Mouse (Mus musculus) skeletal muscle tissue, adult 2 months (tissue): ENCODE measurements around the gene Nosip.
"Not testable (repeated sequence)": the region's sequence is repeated elsewhere in the genome, so short reads cannot be mapped to it uniquely, and the experiment has no call there.

Source experiments
- DNase-seq: peaks from one replicate; pipeline ENCODE4 v3.0.0-alpha.2; 2012; ENCODE audit warnings: low read depth, low spot score

Gene Nosip

DNA sequence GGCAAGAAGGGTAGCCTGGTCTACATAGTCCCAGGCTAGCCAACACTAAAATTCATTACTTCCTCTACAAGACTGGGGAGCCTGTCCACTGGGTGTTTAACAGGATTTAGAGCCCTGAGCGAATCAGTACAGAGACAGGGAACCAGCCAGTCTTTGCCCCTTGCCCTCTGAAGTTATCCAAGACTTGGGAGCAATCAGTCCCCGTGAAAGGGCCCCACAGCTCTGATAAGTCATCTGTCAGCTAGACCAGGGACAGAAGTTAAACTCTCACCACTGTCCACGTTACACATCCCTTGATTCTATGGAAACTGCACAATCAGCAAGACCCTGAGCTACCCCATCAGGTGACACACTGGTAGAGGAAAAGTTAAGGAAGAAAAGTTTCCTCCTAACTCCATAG, 50.3 kb downstream of the Nosip start:
- no peak for DNase-seq

DNA sequence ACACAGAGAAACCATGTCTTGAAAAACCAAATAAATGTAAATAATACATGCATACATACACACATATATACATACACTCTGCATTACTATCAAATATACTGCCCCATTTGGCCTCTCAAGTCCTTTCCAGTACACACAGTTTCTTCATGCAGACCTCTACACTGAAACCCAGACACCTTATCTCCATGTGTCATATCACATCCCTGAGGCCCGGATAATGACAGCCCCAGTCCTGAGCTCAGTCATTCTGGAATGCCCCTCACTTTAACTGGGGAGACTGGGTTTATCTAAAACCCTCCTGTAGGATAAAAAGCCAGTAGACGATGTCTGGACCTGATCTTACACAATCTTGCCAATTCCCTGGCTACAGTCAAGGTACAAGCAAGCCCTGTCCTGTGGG, 51.2 kb downstream of the Nosip start:
- DNase-seq = no peak

GRCm38 (mm10) chr7:45117566-45117965, 55.3 kb downstream of the Nosip start:
- DNase-seq = no peak

DNA sequence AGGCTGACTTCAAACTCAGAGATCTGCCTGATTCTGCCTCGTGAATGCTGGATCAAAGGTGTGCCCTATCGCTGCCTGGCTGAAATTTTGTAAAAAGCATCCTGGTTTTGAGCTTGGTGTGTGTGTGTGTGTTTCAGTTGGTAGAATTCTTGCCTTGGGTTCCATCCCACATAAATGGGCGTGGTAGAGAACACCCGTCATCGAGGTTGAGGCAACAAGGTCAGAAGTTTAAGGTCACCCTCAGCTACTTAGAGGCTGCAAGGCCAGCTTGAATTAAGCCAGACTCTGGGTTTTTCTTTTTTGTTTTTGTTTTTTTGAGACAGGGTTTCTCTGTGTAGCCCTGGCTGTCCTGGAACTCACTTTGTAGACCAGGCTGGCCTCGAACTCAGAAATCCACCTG, 56.1 kb downstream of the Nosip start:
- DNase-seq = no peak

DNA sequence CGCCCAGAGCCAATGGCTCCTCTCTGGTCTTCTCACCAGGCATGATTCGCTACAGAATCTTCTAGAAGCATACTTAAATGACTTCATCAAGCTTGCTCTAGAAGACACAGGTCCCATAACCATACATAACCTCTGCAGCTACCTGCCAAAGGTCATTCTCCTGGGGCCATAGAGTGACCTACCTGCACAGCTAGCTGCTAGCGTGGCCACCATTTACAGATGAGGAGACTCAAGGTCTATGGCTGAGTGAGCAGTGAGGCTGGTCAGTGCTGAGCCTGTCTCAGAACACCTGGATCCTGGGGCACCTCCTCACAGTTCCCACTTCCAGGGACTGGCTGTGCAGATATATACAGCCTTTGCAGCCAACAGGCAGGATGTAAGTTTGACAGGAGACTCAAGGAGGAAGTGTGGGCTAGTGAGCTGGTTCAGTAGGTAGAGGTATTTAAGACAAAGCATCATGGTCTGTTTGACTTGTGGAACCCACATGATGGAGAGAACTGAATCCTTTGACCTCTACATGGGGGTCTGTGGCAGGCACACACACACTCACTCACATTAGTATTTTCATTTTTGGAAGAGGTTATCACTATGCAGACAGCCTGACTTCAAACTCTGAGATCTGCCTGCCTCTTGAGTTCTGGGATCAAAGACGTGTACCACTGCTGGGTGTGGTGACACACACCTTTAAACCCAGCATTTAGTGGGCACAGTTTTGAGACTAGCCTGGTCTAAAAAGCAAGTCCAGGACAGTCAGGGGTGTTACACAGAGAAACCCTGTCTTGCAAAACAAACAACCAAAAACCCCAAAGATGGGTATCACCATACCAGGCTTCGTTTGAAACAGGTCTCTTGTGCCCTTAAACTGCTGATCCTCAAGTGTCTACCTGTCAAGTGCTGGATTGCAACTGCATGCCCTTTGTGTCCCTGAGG, 57.8 kb downstream of the Nosip start:
- DNase-seq = no peak

DNA sequence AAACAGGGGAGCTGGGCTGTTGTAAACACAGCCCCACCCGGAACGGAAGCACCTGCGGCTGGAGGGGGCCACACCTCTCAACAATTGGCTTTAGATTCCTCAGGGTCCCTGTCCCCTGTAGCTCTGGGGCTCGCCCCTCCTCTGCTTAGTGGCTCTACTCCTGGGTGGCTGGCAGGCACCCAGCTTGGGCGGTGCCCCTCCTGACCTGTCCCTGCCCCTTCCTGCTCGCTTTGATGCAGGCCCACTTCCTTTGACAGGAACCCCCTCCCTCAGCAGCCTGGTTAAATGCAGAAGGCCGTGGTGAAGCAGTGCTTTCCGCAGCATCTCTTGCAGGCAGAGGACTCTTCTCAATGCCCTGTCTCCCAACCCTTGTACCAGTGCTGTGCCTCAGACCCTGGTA, 59.2 kb downstream of the Nosip start:
- peak; percentile 77 for DNase-seq

DNA sequence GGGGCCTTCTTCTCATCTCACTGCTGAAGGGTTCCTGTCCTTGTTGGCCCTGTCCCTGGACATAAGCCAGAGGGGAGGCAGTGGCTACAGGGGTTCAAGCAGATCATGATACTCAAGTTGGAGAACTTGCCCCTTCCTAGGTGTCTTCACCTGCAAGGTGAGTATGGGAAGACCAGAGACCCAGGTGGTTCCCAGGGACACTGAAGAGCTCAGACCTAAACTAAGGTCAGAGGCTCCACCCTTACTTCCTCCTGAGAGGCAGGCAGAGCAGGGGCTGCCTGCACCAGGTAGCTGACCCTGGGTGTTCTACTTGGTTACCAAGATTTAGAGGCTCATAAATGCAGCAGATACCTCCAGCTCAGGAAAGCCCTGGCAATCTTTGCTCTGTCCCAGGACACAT, 59.7 kb downstream of the Nosip start:
- no peak for DNase-seq

DNA sequence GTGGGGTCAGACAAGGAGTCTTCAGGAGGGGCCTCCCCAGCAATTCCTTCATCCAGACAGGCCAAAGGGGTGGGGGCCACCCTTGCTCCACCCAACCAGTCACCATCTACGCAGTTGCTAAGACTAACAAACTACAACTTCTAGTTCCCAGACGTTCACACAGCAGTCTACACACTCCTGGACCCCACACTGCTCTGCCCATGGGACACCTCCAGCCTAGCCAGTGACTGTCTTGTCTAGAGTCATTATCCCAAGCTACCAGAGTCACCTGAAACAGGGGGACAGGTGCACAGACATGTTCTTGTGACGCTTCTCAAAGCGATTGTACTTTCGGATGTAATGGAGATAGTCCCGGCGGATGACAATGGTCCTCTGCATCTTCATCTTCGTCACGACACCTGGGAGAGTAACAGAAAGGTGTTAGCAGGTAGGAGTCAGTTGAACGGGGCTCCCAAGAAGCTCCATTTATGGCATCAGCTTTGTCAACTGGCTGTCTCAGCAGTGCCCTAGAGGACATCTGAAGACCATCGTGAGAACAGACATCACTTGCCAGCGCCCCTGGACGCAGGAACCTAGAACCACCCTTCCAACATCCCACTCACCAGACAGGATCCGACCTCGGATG, 60.4 kb downstream of the Nosip start:
- no peak for DNase-seq

DNA sequence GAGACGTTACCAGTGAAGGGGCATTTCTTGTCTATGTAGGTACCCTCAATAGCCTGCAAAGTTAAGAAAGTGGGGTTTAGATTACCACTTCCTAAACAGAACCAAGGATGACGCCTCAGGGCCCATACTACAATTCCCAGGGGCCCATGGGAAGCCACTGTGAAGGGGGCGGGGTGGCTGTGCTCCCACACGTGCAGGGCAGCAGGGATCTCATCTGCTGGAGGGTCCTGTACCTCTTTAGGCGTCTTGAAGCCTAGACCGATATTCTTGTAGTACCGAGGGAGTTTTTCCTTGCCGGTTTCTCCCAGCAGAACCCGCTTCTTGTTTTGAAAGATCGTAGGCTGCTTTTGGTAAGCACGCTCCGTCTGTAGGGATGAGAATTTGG, 60.9 kb downstream of the Nosip start:
- DNase-seq = no peak

GRCm38 (mm10) chr7:45124224-45125143, 62.3 kb downstream of the Nosip start, which contains the start of gene Rps11:
TSS of gene Rps11 (minus strand) at chr7:45124439.
- DNase-seq = peak; percentile 100

DNA sequence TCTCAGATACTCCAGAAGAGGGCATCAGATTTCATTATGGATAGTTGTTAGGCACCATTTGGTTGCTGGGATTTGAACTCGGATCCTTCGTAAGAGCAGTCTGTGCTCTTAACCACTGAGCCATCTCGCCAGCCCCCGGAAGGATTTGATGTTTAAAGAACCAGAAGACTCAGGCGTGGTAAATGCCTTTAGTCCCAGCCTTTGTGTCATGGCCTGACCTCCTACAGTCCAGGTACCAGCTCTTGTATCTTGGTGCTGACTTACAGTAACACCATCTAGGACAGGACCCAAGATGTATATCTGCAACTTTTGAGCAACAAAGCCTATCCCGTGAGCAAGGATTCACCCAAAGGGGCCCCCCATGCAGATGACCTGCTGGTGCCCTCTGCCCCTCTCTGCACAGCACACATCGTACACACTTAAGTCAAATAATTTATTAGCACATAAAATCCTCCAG, 62.9 kb downstream of the Nosip start:
- no peak for DNase-seq

DNA sequence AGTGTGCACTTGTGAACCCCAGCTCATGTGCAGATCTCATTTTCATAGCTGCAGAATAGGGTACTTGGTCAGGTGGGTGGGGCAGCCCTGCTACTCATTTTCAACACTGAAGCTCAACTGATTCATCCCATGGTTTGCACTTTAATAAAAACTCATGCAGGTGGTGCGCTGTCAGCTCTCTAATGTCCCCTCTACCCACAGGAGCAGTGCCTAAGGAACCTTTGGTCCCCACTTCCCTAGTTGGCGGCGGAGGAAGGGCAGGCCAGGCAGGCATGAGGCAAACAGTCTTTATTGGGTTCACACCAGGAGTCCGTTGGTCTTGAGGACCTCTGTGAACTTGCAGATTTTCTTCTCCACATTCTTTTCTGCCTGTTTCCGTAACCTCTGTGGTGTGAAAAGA, 63.4 kb downstream of the Nosip start:
- not testable (repeated sequence) for DNase-seq

- no peak for DNase-seq
Measured at GRCm38 (mm10) chr7:45126147-45126843, 64.1 kb downstream of the Nosip start.

DNA sequence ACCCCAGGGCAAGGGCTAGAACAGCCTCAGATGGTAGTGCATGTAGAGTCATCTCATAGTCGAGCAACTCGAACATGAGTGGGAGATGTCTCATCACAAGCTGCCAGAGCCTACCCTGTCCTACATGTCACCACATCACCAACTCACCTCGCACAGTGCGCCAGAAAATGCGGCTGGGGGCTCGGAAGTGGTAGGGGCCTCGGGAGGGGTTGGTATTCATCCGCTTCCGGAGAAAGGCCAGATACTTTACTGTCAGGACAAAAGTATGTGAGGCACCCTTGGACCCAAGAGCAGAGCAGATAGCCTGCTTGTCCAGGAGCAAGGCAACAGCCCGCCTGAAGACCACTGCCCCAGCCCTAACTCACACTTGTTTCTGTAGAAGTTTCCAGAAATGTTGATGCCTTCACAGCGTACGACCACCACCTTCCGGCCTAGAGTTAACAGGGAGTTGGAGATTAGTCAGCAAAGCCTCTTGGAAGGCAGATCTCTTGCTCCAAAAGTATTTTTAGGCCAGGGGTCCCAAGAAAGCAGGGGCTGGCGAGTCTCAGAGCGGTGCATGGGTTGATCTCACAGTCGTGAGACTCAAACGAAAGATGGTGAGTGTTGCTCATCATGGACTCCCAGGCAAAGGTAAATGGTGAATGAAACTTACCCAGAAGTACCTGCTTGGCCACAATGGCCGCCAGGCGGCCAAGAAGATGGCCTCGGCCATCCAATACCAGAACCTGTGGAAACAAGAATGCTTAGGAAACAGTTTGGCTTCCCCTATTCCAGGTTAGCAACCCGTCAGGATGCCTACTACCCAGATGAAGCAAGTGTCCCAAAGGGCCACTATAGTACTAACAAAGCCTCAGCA, 64.8 kb downstream of the Nosip start:
- no peak for DNase-seq
